Mouse (Mus musculus): ENCODE data around the gene Odf3l2. TPM values are rescaled to one million over a fixed set of nuclear protein-coding genes. Genes with fewer than 3 reads are reported as not detected.

Odf3l2 gene
- polyA plus RNA-seq (2017; shearing (Covaris generic)), result not detected

GRCm38 (mm10) chr10:79645711-79646110, at the start of gene Odf3l2:
Odf3l2 (minus strand) TSS chr10:79645738.

GRCm38 (mm10) chr10:79688720-79689119, 43.2 kb upstream of the Odf3l2 start, which contains the start of gene Gzmm:
Gzmm (plus strand) TSS chr10:79689020.

GRCm38 (mm10) chr10:79681591-79682245, 36.2 kb upstream of the Odf3l2 start, which contains the start of gene Cdc34:
Cdc34 (plus strand) TSS chr10:79682195.

GRCm38 (mm10) chr10:79668771-79669575, 23.4 kb upstream of the Odf3l2 start, which contains the start of gene Tpgs1:
Tpgs1 (plus strand) TSS chr10:79669369.

GRCm38 (mm10) chr10:79664131-79664665, 18.7 kb upstream of the Odf3l2 start, which contains the start of gene Madcam1:
Madcam1 (plus strand) TSS chr10:79664559.

DNA sequence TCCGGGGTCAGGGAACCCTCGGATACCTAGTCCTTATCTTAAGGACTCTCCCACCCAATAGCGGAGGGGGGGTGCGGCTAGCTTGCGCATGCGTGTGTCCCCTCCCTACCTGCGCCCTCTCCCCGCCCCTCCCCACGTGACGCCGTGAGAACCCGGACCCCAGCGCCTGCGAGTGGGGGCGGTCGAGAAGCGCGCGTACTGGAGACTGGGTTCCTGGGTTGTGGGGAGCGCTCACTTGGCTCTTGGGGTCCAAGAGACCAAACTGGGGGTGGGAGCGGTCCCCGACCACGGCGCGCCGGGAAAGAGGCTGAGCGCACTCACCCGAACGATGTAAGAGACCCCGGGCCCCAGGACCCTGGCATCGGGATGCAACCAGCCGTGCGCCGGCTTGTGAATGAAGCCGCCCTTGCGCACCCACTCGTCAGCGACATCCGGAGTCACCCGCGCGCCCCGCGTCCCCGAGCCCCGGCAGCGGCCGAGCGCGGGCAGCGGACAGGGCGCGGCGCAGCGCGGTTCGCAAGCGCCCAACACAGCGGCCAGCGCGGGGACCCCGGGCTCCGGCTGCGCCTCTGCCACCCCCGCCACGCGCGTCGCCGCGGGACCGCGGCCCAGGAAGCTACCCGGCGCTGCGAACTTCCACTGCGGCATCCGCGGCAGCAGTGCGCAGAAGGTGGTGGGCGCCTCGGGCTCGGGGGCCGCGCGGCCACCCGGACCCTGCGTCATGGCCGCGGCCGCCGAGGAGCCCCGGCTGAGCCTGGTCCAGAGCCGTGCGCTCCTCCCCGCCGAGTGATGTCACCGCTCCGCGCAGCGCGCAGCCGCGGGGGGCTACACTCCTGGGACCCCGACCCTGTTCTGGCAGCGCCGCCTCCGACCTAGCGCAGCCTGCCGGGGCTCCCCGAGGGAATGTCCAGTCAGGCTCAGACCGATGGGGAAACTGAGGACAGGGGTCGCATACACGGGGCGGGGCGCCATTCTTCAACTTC, 8.1 kb downstream of the Odf3l2 start, which contains the start of gene Shc2:
TSS of gene Shc2 (minus strand) at position 791 of the 983 bp plus-strand sequence.

GRCm38 (mm10) chr10:79613578-79614304, 31.8 kb downstream of the Odf3l2 start, which contains the start of gene C2cd4c:
C2cd4c (minus strand) TSS chr10:79614025.

Other genes with a start within 250 kb of the Odf3l2 start
- not detected for gene Vmn2r83, start 177.0 kb downstream of the Odf3l2 start, polyA plus RNA-seq (2017; shearing (Covaris generic))
- 1.7 TPM for gene Plpp2, start 111.9 kb downstream of the Odf3l2 start, polyA plus RNA-seq (2017; shearing (Covaris generic))
- gene Mier2, start 90.5 kb downstream of the Odf3l2 start, polyA plus RNA-seq (2017; shearing (Covaris generic)), result 49.2 TPM
- gene Theg, start 58.4 kb downstream of the Odf3l2 start, polyA plus RNA-seq (2017; shearing (Covaris generic)), result not detected
- gene C2cd4c, start 31.7 kb downstream of the Odf3l2 start, polyA plus RNA-seq (2017; shearing (Covaris generic)), result not detected
- not detected for gene Shc2, start 7.8 kb downstream of the Odf3l2 start, polyA plus RNA-seq (2017; shearing (Covaris generic))
- gene Madcam1, start 18.8 kb upstream of the Odf3l2 start, polyA plus RNA-seq (2017; shearing (Covaris generic)), result not detected
- 24.0 TPM for gene Tpgs1, start 23.6 kb upstream of the Odf3l2 start, polyA plus RNA-seq (2017; shearing (Covaris generic))
- 83.3 TPM for gene Cdc34, start 36.5 kb upstream of the Odf3l2 start, polyA plus RNA-seq (2017; shearing (Covaris generic))
- gene Gzmm, start 43.3 kb upstream of the Odf3l2 start, polyA plus RNA-seq (2017; shearing (Covaris generic)), result 2.7 TPM
- gene Bsg, start 58.8 kb upstream of the Odf3l2 start, polyA plus RNA-seq (2017; shearing (Covaris generic)), result 178 TPM
- gene Hcn2, start 70.9 kb upstream of the Odf3l2 start, polyA plus RNA-seq (2017; shearing (Covaris generic)), result 0.12 TPM
- gene Polrmt, start 100.8 kb upstream of the Odf3l2 start, polyA plus RNA-seq (2017; shearing (Covaris generic)), result 33.4 TPM
- gene Fgf22, start 109.3 kb upstream of the Odf3l2 start, polyA plus RNA-seq (2017; shearing (Covaris generic)), result not detected
- gene Rnf126, start 121.2 kb upstream of the Odf3l2 start, polyA plus RNA-seq (2017; shearing (Covaris generic)), result 47.0 TPM
- 0.31 TPM for gene Fstl3, start 131.5 kb upstream of the Odf3l2 start, polyA plus RNA-seq (2017; shearing (Covaris generic))
- not detected for gene Prss57, start 145.2 kb upstream of the Odf3l2 start, polyA plus RNA-seq (2017; shearing (Covaris generic))
- gene Palm, start 147.8 kb upstream of the Odf3l2 start, polyA plus RNA-seq (2017; shearing (Covaris generic)), result 3.5 TPM
- gene Misp, start 175.3 kb upstream of the Odf3l2 start, polyA plus RNA-seq (2017; shearing (Covaris generic)), result not detected
- gene Ptbp1, start 208.7 kb upstream of the Odf3l2 start, polyA plus RNA-seq (2017; shearing (Covaris generic)), result 555 TPM
- gene Prtn3, start 228.7 kb upstream of the Odf3l2 start, polyA plus RNA-seq (2017; shearing (Covaris generic)), result not detected
- 11.3 TPM for gene Plppr3, start 228.9 kb upstream of the Odf3l2 start, polyA plus RNA-seq (2017; shearing (Covaris generic))
- not detected for gene Elane, start 240.5 kb upstream of the Odf3l2 start, polyA plus RNA-seq (2017; shearing (Covaris generic))
- not detected for gene Cfd, start 245.1 kb upstream of the Odf3l2 start, polyA plus RNA-seq (2017; shearing (Covaris generic))

Measured in effector memory CD4-positive, alpha-beta T cell, adult 5 months (primary cell).